ENCODE assay signal across 14 mouse cellular contexts in the genomic region with DNA sequence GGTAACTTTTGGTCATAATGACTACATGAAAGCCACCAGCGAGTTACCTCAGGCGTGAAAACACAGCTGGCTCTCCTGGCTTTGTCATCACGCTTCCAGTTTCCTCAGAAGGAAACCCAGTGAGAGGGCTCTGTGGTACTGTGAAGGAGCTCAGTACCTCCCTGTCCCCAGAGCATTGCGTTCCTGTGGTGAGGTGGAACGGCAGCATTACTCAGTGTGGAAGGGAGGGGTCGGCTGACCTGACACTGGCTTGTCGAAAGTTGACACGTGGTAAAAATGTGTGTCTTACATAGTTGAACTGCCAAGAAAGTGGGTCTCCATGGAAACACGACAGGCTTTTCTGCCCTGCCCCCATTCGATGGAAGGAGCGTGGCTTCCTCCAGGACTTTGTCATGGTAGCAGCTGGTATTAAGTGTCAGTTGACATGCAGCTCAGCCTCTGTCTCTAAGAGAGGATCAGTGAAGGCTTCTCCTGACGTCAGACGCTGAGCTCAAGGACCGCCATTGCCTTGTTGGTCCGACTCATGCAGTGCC. TPM values are rescaled to one million over a fixed set of nuclear protein-coding genes. Genes with fewer than 3 reads are reported as not detected.
A peak's percentile ranks its signal among the peaks of the same experiment; 100 is the strongest.
DNase-seq lines count a peak whose midpoint lies in the region; ATAC-seq and TF ChIP-seq lines count a peak whose summit lies in the region.
"Had no signal": no experiment of that assay in that cellular context is flagged by ENCODE, and none has a peak within 500 bp of the region (broad histone marks: within the 10 kb centered on the region; RNA-seq: fewer than 3 reads in every experiment).

No protein-coding gene starts in this region.

- no peaks in the 10 kb centered on the region for H3K27me3 ChIP-seq in kidney, postnatal 0 days (ENCODE audit: insufficient read depth, low read length)
- H3K27me3 ChIP-seq: limb, embryonic 12.5 days had no signal

- H3K27ac ChIP-seq in kidney, postnatal 0 days = no peak overlapping the region

- 53% methylated on average over 15 of the region's 15 CpGs for WGBS in kidney, postnatal 0 days

- no peaks in the 10 kb centered on the region for H3K36me3 ChIP-seq in kidney, postnatal 0 days (ENCODE audit: insufficient read depth, low read length)
- H3K36me3 ChIP-seq: limb, embryonic 12.5 days had no signal

- H3K4me3 ChIP-seq in kidney, postnatal 0 days (replicated peaks; ENCODE audit: low read depth, low read length) = no peak overlapping the region
- H3K4me3 ChIP-seq: limb, embryonic 12.5 days had no signal

- ATAC-seq in kidney, postnatal 0 days (replicated peaks; ENCODE audit: low FRiP score, low read depth) = peak; percentile 25
- no peak for ATAC-seq in erythroblast, adult 5-6 weeks (replicated peaks; ENCODE audit: low FRiP score, poor library complexity, severe bottlenecking)

- H3K4me1 ChIP-seq in kidney, postnatal 0 days (replicated peaks; ENCODE audit: insufficient read depth, low read length) = no peaks in the 10 kb centered on the region

- DNase-seq in kidney, postnatal 0 days (ENCODE audit: low spot score) = peak; percentile 21
- no peak for DNase-seq in kidney, postnatal 4 days
- peak; percentile 54 for DNase-seq in NIH3T3 (ENCODE audit: low read depth)
- peak; percentile 27 for DNase-seq in forelimb bud, embryonic 11.5 days (ENCODE audit: low read depth, low spot score)
- DNase-seq in lung, postnatal 4 days = peak; percentile 26 to 40
- no peak for DNase-seq in thymus, postnatal 4 days
- DNase-seq in ovary, postnatal 36 days (ENCODE audit: low spot score) = no peak
- DNase-seq: adrenal gland, adult 8-10 months; cerebellum, adult 2 months; heart, postnatal 10 days; kidney, postnatal 14 days had no signal

- no peak overlapping the region for H3K9ac ChIP-seq in kidney, postnatal 0 days (ENCODE audit: low read depth, low read length)
- H3K9ac ChIP-seq: limb, embryonic 12.5 days had no signal

- TF ChIP-seq CTCF in kidney, postnatal 0 days (IDR thresholded peaks at IDR 0.05; ENCODE audit: low read depth) = no peak

- H3K4me2 ChIP-seq in kidney, postnatal 0 days (ENCODE audit: low read length) = no peak overlapping the region
- H3K4me2 ChIP-seq: limb, embryonic 12.5 days had no signal

- no peaks in the 10 kb centered on the region for H3K9me3 ChIP-seq in kidney, postnatal 0 days (replicated peaks; ENCODE audit: low read length)
- H3K9me3 ChIP-seq: G1E; limb, embryonic 12.5 days had no signal

RNA-seq across cellular contexts. Expression of a gene that starts 44.7 kb away (rescaled TPM):
- 48.5 and 55.3 TPM in 2 replicates for polyA plus RNA-seq in kidney, postnatal 0 days (2015; fragmentation: Nextera tagmentation; extraction: Ambion mirVana)
- 12.1 and 13.8 TPM in 2 replicates for total RNA-seq in erythroblast, adult 5-6 weeks (2015; ENCODE audit: low replicate concordance)
- 5.9 and 10.1 TPM in 2 replicates for total RNA-seq in erythroblast, adult 5-6 weeks (2017; ENCODE audit: low replicate concordance)

Comparison
In these comparisons a context has a peak if more than half of its experiments do, and no peak if none do; other contexts are left out.
1. DNase-seq: peak in kidney, postnatal 0 days (single experiment), NIH3T3 (single experiment), forelimb bud, embryonic 11.5 days (single experiment) and lung, postnatal 4 days (2 of 2); none in kidney, postnatal 4 days (0 of 2), thymus, postnatal 4 days (single experiment) and ovary, postnatal 36 days (single experiment).